Mouse (Mus musculus): ENCODE data around the gene Adgrl3.

- no peak for TF ChIP-seq CTCF (conservative IDR thresholded peaks at IDR 0.05; ENCODE audit: insufficient read depth, insufficient read length, low read depth, low read length)
- no peak for TF ChIP-seq POLR2A (IDR thresholded peaks at IDR 0.05; ENCODE audit: low read depth, low read length)
Observed at GRCm38 (mm10) chr5:81020281-81021005, 505 bp downstream of the Adgrl3 start.
